Mouse (Mus musculus) adrenal gland, postnatal 25 days (tissue): Measurements from ENCODE around the gene Map3k13. TPM values are rescaled to one million over a fixed set of nuclear protein-coding genes. Genes with fewer than 3 reads are reported as not detected.
"Not testable (repeated sequence)": the region's sequence is repeated elsewhere in the genome, so short reads cannot be mapped to it uniquely, and the experiment has no call there.

Experiments used
- DNase-seq: peaks from one replicate; pipeline ENCODE4 v3.0.0; 2021; ENCODE audit warnings: mixed read lengths
- total RNA-seq: library from RNA; stranded (reverse); gene quantifications from 2 replicates; pipeline ENCODE4 v1.2.3, GENCODE M21; 2021

The Map3k13 gene
- total RNA-seq, 1 experiment from 2014 or later = 1.2 TPM

DNA sequence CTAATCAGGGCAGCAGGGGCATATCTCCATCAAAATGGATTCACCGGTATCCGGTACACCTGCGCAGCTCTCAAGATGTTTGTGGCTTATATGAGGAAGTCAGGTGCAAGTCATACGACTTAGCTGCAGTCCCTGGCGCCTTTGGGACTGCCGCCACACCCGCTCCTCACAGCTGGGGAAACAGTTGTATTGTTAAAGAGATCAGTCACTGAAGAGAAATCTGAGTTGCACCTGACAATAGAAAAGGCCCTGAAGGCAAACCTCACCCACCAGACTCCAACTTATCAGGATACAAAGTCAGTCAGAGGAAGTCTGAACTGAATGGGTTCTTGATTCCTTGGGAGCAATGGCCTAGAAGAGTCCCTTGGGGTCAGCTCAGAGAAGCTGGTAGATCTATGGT, 13.6 kb downstream of the Map3k13 start:
- not testable (repeated sequence) for DNase-seq

DNA sequence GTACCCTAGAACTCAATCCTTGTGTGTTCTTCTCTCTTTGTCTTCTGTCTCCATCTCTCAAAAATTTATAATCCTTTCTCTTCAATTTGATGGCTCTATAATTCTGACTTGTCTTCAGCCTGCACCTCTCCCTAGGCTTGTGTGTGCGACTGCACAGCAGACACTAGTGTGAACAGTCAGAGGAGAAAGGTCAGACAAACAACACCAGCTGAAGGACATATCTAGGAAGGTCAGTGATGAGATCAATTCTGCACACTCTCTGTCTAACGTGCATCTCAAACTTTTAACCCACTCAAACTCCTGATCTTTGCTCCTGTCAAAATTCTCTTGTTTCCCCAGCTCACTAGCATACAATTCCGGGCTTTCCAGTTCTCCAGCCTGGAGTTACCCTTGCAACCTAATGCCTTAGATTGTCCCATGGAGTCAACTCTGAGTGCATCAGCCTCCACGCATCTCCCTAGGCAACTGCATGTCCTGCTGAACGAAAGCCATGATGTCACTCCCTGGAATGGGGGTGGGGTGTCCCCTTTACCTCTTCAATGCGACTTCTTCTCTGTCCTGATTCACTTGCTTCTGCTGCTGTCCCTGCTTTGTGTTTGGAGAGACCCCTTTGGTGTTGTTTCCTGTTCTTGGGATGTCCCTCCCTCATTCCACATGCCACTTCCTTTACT, 19.2 kb downstream of the Map3k13 start:
- no peak for DNase-seq

DNA sequence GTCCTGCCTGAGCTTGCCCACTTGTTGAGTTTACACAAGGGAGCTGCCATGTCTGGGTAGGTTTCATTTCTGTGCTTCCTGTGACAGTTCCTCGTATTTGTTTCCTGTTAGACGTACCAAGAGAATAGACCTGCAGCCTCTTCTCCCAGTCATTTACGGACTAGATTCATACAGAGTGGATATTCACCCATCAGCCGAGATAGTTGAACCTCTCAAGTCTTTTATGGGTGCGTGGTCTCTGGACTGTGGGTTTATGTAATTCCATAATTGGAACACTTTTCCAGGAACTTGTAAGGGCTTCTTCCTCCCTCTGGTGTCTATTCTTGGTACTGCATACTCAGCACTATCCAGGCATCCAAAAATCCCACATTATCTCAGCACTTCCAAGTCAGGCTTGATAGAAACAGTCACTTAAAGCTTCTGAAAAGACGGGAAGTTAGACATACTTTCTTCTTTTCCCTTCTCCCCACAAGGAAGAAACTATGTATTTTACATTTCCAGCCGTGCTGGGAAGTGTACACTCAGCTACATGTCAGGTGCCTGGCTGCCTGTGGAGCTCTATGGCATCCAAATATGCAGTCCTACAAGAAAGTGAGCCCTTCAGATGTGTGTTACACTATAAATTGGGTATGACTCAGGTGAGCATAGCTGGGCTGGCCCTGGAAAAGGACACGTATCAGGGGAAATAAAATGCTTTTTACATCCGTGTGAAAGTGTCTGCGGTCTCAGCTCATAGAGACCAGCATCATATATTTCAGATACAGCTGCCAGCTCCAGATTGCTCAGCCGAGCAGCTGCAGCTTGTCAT, 20.9 kb downstream of the Map3k13 start:
- DNase-seq = no peak

DNA sequence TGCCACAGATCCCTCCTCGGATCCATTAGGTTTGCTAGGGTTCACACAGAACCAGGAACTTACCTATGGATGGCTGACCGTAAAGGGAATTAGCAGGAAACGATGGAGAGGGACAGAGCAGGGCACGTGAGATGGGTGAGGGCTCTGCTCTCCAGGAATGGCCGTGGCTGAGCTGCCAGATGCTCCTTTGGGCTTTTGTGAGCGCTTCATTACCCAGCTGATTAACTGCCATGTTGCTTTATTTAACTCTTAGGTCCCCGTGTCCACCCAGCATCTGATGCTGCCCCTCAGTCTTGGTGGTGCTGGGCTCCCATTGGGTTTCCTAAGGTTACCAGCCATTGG, 21.5 kb downstream of the Map3k13 start:
- no peak for DNase-seq

DNA sequence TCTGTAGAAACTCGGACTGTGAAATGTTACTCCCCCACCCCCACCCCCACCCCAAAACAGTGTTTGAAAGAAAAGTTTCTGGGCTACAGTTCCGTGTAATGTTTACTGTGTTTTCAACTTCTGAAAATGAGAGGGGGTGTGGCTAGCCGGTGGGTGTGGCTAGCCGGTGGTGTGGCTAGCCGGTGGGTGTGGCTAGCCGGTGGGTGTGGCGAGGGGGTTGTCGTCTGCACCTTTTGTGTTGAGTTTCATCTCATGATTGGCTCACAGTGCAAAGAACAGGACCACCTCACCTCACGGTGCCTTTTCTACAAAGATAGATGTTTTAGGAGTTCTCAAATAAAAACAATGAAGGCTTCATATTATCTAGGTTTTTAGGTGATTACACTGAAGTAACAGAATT, 24.0 kb downstream of the Map3k13 start:
- peak; percentile 62 for DNase-seq

DNA sequence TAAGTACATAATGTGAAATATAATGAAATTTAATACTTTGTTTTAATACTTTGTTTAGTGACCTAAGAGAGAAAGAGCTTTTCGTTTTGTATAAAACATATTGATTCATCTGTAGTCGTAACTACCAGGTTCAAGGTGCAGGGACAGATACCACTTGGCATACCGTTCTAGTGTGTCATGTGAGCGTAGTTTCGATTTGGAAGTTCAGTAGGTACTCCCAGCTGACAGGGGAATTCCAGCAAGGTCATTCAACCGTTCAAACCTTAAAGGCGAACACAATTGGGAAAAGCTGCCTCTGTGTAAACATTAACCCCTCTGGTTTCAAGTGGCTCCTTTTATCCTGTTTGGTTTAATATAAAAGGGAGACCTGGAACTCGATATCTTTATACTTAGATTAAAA, 24.5 kb downstream of the Map3k13 start:
- DNase-seq = no peak

DNA sequence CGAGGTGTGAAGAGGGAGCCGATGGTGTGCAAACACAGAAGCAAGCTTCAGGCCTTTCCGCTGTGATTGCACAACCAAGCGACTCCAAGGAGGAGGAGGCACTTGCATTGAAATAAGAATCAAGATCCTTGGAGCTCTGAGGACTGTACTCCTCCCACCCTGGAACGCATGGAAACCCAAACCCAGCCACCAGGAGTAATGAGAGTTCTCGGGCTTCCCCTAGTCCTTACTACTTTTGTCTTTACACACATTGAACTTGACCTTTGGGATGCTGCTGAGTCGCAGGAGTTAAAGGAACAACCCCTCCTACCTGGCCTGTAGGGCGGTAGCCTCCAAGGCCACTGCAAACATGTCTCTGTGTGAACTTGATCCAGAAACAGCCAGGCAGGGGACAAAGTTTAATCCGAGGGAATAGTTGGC, 31.5 kb downstream of the Map3k13 start:
- DNase-seq = no peak

DNA sequence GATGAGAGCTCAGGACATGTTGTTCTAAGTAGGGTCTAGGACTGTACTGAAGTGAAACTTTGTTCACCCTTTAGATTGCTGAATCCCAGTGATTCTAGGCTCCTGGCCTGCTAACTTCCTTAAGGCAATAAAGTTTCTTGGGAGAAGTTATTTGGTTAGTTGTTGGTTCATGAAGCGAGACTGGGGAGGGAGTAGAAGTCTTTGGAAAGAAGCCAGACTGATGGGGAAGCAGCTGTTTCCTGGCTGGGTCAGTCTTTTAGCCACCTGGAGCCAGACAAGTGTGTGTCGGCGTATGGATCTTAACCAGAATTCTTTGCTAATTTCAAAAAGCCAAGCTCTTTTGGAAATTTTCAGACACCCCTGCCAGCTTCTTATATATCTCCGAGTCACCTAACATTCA, 33.0 kb downstream of the Map3k13 start:
- no peak for DNase-seq

DNA sequence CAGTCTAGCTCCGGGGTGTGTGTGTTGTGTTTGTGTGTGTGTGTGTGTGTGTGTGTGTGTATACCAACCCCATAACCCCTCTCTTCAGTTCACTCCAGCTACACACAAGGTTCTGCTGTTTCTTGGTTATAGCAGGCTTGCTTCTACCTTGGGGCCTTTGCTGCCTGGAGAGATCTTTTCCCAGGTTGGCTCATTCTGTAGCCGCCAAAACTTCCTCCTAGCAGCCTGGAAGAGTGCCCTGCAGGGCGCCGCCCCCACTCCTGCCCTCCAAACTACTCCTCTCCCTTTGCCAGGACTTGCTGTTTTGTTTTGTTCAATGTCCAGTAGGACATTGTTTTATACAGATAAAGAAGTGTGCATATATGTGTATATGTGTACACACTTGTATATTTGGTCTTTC, 33.4 kb downstream of the Map3k13 start:
- no peak for DNase-seq

DNA sequence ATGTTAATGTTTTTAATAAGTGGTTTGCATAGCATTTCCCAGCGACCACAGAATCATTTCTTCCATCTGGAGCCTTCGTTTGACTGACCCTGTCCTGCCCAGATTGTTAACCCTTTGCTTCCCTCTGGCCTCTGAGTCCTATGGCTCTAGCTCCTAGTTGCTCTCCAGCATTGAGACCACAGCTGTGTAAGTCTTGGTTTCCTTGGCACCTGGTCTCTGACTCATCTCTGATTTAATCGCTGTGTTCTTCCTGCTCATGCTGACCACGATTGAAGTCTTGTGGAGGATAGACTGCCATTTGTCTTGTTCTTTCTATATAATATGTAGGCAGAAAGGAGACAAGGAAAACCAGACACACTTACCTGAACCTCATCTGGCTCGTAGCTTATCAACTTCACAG, 35.6 kb downstream of the Map3k13 start:
- DNase-seq = no peak

DNA sequence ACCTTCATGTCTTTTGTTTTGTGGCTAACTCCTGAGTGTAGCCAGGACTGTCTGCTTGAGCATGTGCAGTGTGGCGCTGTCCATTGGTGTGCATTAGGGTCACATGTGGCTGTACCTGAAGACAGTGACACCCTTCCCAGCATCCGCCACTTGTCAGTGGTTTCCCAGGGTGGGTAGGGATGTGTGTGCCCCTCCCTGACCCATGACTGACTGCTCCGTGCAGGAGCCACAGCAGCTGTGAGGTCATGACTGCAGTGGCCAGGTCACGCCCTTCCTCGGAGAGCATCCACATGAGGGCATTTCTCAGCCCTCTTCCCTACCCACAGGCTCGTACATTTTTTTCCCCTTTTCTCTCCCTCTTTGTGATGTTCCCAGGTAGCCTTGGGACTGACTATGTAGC, 36.6 kb downstream of the Map3k13 start:
- DNase-seq = no peak

DNA sequence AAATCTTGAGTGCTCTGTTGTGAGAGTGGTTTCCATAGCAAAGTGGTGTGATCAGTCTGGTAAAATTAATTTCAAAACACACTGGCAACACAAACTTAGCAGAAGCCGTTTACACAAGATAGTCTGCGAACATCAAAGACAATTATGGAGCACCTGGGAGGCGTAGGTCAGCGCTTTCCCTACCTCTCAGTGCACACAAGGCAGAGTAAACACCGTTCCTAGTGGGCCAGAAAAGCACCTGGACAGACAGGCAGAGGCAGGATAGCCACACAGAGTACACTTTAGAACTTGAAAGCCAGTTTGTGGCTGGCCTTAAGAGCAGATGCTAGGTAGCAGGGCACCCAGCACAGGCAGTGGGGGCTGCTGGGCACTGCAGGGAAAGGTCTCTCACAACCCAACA, 37.6 kb downstream of the Map3k13 start:
- DNase-seq = no peak

DNA sequence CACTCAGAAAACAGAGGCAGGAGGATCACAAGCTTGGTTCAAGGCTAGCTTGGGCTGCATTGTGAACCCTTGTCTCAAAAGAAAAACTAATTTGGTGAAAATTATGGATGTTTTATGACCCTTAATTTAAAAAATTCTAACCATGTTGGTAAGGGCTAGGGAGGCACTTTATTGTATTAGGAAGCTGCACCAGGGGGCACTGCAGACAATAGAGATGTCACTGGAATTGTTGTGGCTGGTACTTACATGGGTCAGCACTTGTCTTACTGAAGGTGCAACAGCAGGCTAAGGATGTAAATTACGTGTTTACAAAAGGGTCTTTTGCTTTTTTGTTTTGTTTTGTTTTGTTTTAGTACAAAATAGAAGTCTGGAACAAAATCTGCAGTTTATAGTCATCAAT, 39.3 kb downstream of the Map3k13 start:
- no peak for DNase-seq

DNA sequence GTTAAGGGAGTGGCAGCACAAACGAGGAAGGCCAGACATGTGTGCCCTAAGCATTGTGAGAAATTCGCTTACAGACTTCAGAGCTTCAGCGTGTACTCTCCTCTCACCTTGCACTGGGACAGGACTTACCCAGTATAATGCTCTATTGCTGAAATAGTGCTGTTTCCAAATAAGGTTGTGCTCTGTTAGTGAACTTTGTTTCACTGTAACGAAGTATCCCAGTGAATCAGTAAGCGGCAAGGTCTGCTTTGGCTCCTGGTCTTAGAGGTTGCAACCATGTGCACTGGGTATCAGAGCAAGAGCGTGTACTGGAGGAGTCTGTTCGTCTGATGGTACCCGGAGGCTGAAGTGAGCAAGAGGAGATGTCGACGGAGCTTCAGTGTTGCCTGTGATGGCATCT, 39.8 kb downstream of the Map3k13 start:
- no peak for DNase-seq

DNA sequence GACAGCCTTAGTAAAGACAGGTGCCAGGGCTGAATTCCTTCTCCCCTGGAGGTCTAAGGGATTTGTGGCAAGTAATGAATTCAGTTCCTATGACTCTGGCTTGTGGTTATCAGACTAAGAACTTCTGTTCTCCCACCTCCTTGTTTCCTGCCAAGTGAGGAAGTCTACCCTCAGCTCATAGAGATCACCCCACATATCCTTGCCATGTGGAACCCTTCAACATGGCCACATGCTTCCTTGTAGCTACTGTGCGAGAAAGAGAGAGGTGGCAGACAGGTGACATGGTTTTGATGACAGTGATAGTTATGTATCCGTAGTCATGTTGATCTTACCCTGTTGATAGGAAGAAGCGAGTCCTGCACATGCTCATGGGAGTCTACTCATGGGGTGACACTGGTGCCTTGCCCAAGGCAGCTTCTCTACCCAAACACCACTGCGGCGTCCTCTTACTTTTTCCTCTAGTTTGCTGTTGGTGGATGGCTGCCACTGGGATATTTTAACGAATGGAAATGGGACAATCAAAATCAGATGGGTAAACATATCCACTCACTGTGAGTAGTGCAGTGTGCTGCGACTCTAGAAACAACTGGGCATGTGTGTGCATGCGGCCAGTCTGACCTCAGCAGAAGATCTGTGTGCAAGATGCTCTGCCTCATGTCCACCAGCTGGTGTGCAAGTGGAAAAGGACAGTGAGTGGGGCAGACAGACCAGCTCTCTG, 40.9 kb downstream of the Map3k13 start:
- DNase-seq = no peak

DNA sequence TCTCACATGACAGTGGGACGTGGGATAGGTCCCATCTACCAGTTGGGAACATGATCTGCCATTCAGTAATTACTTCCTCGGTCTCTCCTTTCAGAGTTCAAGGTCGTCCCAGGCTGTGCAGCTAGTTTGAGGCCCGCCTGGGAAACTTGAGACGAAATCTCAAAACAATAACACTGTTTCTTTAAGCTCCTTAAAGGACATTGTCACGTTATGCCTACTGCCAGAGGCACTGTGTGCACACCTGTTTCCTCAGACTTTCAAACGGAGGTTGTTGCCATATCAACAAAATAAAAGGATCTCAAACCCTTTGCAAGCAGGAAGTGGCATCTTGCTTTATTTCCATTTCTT, 41.4 kb downstream of the Map3k13 start:
- no peak for DNase-seq

DNA sequence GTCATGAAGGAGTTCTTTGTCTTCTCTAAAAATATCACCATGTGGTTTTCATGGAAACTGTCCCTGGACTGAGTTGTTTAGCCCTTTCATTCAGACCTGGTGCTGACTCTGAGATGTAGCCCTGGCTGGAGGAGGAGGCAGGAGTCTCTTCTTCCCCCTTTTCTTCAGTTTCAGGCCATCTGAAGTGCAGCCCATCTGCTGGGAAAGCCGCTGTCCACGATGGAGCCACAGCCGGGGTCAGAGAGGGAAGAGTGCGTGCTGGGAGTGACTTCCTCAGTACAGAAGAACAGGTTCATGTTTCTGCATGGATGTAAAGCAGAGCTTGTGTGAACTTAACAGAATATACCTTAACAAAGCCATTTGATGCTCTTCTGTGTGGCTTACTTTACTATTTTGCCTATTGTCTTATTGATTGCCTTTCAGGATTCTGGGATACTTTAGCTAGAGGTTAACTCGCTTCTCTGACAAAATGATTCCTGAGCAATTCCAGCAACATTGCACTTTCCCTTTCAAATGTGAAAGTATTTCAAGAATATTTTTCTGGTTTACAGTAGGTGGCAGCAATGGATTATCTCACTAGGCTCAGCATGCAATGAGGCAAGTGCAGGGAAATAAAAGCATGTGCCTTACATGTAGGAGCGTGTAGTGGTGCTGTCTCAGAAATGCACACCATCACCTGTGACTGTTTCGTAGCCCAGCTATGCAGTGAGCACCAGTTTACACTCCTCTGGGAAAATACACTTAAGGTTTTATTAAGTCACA, 42.3 kb downstream of the Map3k13 start:
- no peak for DNase-seq

DNA sequence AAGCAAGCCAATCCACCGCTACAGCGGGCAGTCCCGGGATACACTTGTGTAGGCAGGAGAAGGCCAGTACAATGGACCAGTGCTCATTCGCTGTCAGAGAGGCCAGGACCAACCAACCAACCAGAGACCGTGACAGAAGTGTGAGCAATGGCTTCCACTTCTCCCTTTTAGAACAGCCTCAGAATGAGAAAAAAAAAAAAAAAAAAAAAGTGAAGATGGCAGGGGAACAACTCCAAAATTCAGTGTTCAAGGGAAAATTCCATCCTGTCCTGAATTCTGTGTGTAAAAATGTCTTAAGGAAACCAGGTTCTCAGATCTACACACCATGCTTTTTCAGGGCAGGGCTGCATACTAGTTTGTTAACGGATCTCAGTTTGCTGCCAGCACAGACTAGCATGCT, 43.5 kb downstream of the Map3k13 start:
- no peak for DNase-seq

DNA sequence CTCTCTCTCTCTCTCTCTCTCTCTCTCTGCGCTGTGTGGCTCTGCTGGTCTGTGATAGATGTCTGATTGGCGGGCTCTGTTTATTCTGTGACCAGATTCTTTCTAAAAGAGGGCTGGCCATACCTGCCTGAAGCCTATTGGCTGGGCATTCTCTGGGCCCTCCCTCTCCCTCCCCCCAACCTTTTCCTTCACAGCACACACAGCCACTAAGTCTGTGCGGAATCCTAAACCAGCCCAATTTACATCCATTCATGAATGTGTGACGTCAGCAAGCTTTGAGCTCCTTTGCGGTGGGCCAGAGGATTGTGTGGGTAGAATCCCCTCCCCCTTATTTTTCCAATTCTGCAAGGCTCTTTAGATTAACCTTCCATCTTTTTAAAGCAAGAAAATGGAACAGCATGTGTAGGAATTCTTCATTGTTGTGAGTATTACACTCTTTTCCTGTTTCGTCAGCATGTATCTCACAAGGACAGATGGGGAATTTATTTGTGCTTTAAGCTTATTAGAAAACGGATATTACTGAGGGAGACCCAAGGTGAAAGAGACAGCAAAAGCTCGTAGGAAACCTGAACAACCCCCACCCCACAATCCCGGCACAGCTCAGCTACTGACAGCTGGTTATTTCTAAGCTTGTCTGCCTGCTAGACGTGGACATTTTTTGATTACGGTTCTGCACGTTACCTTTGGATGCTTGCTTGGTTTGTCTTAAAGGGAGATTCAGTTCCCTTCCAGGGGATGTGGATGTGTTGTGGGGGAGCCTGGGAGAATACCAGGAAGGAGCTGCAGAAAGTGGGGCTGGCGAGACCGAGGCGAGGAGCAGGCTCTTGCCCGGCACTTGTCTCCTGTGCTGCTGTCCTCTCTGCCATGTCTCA, 51.9 kb downstream of the Map3k13 start:
- peak; percentile 54 for DNase-seq

DNA sequence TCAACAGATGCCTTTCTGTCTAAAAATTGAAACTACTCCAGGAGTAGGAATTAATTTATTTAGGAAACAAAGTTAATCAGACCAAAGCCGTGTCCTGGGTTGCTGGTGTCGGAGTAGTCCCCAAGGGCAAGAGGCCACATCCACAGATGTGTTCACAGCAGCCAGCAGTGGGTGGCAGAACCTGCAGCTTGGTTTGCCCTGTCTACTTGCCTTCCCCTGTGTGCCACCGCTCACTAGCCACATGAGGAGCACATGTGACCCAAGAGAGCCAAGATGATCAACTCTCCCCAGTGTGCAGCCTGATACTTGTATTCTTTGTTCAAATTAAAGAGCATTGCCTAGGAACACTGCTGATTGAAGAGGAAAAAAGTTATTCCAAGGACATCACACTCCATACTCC, 54.3 kb downstream of the Map3k13 start:
- no peak for DNase-seq

DNA sequence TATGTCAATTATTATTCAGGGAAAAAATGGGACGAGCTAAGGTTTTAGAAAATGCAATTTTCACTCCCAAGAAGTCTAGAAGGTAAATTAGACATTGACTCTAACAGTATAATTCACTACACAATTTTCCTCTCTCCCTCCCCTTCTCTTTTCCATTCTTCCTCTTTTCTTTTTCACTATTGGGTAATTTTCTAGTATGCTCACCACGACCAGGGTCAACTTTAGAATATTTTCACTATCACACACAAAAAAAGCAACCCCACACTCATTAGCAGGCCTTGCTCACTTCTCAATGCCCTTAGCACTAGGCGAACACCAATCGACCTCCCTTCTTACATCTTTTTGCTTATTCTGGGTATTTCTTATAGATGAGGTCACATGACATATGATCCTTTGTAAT, 54.7 kb downstream of the Map3k13 start:
- DNase-seq = no peak

DNA sequence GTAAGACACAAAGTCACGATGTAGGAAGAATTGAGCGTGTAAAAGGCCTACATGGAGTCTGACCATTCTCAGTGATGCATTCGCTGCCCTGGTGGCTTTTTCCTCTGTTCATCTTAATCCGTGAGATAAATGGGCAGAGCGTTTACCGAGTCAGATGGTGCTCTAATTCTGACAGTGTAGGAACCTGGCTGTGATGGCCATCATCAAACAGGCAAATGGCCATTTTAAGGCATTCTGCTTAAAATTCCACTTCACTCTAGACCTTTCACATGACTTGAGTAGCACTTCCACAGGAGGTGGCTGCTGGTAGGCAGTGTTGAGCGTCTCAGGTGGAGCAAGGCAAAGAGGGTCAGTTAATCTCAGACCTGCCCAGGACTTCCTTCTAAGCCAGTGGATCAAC, 58.2 kb downstream of the Map3k13 start:
- no peak for DNase-seq
